Mouse (Mus musculus) telencephalon, adult 2 months (tissue): ENCODE data around the gene Hba-x.

Experiments
- DNase-seq: peaks from one replicate; pipeline ENCODE4 v3.0.0-alpha.2; 2011; ENCODE audit warnings: low read depth, low spot score

The Hba-x gene

DNA sequence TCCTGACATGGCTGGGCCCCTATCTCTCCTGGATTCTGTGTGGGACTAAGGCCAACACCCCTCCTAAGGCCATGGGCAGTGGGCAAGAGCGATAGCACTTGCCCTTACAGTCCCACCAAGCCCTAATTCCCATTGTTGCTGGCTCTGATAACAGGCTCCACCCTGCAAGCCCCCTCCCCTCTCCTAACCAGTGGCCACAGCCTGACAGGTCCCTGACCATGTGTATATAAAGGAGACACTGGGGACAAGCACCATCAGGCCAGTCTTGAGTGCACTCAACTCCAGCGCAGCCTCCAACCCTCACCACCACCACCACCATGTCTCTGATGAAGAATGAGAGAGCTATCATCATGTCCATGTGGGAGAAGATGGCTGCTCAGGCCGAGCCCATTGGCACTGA, at the start of gene Hba-x:
TSS of gene Hba-x (plus strand) at position 54 of the 400 bp plus-strand sequence.
- DNase-seq = no peak

DNA sequence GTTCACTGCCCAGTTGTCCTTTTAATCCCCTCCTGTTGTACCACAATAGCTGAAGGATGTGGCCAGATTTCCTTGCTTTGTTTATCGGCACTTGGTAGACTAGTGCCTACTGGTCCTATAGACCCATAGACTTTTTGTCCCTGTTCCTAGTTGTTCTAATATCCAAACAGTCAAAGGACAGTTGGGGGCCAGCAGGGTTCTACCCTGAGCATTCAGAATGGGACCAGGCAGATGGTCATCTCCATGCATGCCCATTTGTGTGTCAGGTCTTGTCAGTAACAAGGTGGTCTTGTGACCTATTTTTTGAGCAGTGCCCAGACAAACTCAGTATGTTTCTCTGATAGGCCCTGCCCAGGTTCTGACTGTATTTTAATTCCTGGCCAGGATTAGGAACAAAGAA, 49.2 kb upstream of the Hba-x start:
- no peak for DNase-seq

DNA sequence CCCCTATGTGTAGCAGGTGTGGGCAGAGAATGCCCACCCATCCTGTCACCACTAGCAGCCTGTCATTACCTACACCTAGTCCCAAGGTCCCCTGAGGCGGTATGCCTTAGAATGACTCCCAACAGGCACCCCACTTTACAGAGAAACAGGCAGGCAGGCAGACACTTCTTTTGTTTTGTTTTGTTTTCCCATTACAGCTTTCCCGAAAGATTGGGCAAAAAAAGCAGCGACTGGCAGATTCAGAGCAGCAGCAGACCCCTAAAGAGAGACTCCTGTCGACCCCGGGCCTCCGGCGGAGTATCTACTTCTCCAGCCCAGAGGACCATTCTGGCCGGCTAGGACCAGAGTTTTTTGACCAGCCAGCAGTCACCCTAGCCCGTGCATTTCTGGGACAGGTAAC, 48.6 kb upstream of the Hba-x start:
- DNase-seq = no peak

DNA sequence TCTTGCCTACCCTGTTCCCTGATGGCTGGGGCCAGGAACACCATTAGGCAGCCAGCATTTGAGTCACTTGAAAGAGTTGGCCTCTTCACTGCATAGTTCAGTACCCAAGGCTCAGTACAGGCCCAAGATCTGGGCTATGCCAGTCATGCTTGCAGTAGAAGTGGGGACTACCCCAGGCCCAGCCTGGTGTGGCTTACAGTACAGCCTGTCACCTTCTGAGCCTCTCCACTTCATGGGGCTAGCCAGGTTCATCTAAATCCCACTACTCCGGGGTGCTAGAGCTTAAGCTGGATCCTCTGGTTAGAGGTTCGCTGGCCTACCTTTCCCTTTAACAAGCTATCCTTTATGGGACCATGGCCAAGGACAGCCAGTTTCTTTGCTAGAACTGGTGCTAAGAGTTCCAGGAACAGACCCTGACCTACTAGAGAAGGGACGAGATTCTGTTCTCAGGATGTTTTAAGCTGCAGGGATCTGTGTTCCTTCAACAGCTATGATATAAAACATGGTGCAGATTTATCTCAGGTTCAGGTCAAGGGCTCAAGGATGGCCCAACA, 47.8 kb upstream of the Hba-x start:
- DNase-seq = no peak

- no peak for DNase-seq
These were observed 46.0 kb upstream of the Hba-x start for GRCm38 (mm10) chr11:32230220-32230619.

DNA sequence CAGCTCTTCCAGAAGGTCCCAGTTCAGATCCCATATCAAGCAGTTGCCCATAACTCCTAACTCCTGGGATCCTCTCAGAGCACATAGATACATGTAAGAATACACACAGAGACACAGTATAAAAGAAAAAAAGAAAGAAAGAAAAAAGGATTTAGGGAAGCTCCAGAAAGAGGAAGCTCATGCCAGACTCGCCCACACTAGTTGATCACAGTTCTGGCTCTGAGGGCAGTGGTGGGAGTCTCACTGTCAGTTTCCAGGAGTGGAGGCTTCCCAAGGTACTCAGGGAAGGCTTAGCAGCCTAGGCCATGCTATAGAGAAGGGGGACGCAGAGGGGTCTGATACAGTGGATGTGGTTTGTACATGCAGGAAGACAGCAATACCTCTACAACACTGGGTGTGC, 45.1 kb upstream of the Hba-x start:
- no peak for DNase-seq

DNA sequence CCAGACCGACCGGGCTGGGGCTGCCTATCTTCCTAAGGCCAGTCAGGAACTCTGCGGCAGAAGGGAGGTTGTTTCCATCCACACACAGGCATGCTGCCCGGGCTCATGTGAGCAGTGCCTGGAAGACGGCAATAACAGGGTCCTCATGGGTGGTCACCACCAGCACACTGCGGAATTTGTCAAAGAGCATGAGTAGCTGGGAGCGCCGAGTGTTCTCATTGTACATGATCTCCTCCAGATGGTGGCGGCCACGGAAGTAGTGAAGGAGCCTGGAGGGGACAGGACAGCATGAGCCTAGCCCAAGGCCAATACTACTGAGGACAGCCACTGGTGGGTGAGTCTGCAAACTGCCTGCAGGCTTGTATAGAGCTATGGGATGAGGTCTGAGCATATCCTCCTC, 43.4 kb upstream of the Hba-x start:
- DNase-seq = no peak

GRCm38 (mm10) chr11:32233895-32234294, 42.3 kb upstream of the Hba-x start:
- DNase-seq = no peak

DNA sequence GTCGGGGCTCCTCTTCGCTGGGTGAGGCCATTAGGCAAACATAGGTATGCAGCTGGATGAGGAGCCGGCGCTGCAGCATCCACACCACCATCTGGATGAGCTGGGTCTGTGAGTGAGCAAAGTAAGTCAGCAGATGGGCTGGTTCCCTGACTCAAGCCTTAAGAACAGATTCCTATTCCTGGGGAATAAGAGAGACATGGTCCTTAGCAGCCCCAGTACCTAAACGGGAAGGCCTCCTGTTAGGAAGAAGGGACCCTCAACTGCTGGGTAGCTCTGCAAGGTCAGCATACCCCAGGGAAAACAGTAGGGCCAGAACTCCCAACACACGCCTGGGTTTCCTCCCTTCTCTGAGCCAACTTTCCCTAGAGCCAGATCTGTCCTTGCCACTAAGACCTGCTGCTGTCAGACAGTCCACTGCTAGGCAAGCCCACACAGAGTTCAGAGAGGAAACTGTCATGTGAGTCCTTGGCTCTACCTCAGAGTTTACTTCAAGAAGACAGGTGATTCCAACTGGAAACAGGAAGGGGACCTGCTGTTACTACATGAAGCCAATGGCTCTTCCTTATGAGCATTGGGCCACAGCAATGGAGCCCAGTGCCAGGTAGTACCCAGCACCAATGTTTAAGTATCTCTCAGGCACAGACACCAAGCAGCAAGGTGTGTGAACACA, 41.2 kb upstream of the Hba-x start:
- no peak for DNase-seq

- DNase-seq = no peak
These were observed 40.6 kb upstream of the Hba-x start for GRCm38 (mm10) chr11:32235646-32236045.

GRCm38 (mm10) chr11:32236132-32236531, 40.1 kb upstream of the Hba-x start:
- DNase-seq = no peak

DNA sequence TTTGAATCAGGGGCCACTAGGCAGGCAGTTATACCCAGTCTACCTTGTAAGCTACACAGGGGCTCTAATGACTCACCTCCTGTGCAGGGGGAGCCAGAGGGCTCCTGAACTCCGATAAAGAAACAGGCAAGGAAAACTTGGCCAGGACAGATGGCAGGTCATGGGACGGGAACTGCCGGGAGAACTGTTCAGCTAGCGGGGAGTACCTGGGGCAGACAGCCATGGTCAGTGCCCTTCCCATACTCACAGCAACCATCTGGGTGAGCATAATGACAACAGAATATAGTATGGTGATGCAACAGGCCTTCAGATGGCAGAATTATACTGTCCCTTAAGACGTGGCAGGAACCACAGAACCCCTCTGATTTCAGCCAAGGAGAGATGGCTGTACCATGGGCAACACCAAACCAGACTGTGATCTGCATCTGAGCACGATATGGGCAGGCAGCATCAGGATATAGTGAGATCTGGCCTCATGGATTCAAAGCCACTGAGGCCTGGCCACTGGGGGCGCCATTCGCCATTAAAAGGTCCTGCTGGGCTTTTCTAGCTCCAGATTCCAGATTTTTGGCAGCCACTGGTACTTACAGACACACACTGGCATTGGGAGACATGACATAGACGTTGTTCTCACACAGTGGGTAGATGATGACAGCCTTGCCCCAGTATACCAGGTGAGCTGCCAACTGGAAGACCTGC, 39.3 kb upstream of the Hba-x start:
- no peak for DNase-seq

- no peak for DNase-seq
These were observed 38.8 kb upstream of the Hba-x start for GRCm38 (mm10) chr11:32237411-32237795.

GRCm38 (mm10) chr11:32238093-32238860, 37.9 kb upstream of the Hba-x start:
- no peak for DNase-seq

- DNase-seq = no peak
These were observed 34.8 kb upstream of the Hba-x start for GRCm38 (mm10) chr11:32241391-32241790.

DNA sequence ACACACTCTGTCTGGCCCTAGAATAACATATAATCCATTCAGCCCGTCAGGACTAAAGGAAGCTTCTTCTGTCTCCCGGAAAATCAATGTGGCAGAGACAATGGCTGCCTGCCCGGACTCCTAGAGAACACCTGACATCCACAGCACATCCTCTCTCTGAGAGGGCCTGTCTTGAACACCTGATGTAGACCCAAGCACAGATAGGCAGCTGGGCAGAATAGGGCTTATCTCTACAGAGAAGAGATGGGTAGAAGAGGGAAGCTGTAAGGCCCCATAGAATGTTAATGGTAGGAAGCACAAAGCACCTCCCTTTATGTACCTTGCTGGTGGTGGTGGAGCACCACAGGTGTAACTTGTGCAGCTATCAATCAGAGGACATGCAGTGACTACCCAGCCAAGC, 34.0 kb upstream of the Hba-x start:
- no peak for DNase-seq

- no peak for DNase-seq
These were observed 32.8 kb upstream of the Hba-x start for GRCm38 (mm10) chr11:32243205-32243955.

DNA sequence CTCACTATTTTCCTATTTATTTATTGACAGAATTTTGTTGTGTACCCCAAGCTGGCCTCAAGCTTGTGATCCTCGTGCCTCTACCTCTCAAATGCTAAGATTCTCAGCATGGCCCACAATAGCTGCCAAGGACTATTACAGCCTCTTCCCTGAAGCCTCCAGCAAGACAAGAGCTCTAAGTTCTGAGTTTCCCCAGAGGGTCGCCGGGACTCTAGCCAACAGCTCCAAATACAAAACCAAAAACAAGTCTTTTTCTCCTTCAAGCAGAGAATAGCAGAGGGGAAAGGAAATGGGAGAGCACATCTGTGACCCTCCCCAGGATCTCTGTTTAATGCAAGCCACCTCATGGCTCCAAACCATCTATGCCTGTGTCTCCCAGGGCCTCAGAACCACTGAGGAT, 32.1 kb upstream of the Hba-x start:
- DNase-seq = no peak

- no peak for DNase-seq
These were observed 31.6 kb upstream of the Hba-x start for GRCm38 (mm10) chr11:32244617-32245016.

DNA sequence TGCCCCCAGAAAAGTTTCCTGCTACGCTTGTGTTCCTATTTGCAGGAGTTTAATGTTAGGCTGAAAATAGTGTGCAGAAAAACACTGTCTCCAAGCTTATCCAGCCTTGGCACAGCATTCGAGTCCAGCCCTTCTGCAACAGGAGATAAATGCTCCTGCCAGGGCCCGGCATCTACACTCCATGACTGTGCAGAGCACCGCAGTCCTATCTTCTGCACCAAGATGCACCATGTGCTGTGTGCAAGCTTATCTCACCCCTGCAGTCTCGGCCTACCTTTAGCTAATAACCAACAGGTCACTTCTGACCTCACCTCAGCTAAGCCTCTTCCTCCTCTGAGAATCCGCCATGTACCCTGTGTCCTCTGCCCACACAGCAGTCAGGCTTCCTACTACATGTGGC, 30.6 kb upstream of the Hba-x start:
- DNase-seq = no peak

DNA sequence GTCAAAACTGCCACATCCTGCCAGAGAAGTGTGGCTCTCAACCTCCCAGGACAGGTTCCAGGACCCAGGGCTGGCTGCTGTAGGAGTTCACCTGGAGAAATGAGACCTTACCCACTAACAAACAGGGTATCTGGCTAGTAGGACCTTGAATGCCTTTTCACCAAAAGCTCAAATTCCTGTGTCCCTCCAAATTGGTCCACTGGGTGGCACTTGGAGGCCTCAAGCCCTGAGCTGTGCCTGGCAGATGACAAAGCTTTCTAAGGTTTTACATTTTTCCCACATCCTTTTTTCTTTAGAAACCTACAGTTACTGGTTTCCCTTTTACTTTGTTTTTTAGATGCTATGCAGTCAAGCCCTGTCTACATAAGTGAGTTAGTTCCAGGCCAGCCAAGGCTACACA, 29.1 kb upstream of the Hba-x start:
- DNase-seq = no peak

GRCm38 (mm10) chr11:32248350-32248749, 27.9 kb upstream of the Hba-x start:
- no peak for DNase-seq
